Mouse (Mus musculus) ES-Bruce4 (cell line): Measurements from ENCODE around the gene Zfp952.

Experiments used
- CTCF ChIP-seq: IDR thresholded peaks from one replicate; pipeline ENCODE4 v1.8.1; 2011; ENCODE audit warnings: low read depth, low read length
- EP300 ChIP-seq: IDR thresholded peaks from 2 replicates; pipeline ENCODE4 v1.6.1; 2011; ENCODE audit warnings: low read depth, low read length; ENCODE audit not compliant: insufficient read depth
- POLR2A ChIP-seq: IDR thresholded peaks from one replicate; pipeline ENCODE4 v1.8.1; 2011; ENCODE audit warnings: low read length; ENCODE audit not compliant: insufficient read depth

DNA sequence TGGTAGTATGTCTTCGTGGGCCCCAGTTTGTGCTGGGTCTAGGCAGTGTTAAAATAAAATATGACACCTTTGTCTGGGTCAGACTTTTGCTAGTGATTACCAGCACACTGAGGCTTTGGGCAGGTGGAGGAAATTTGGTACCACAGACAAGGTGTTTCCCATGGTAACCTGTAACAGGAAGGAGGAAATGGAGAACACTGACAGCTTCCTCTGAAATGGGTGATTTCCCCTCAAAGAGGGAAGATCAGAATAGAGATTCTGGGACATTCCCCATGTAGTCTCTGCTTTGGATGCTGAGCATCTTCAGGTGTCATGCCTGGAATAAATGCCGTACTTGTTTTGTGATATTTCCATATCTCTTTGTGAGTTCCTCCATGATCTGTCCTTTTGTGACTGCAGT lies 5.6 kb downstream of the Zfp952 start:
- no peak for TF ChIP-seq CTCF
- TF ChIP-seq POLR2A, result no peak
- TF ChIP-seq EP300, result no peak
